Mouse (Mus musculus) CH12.LX (cell line): ENCODE measurements at regions not wholly inside any gene's neighbourhood (a gene's known extent, or its start where the extent isn't known, plus 50 kb on each side); places are given as distances from the start of the nearest gene placed in this dataset.

ENCODE experiments used
- DNase-seq: peaks from one replicate; pipeline ENCODE4 v3.0.0-alpha.2; 2013; ENCODE audit errors: extremely low read depth
- H3K27ac ChIP-seq: 2 replicates; pipeline ENCODE4 v1.5.1; 2012; ENCODE audit warnings: low read depth, mild to moderate bottlenecking, control low read depth, moderate library complexity; ENCODE audit not compliant: insufficient read depth
- H3K27me3 ChIP-seq: replicated peaks from 2 replicates; pipeline ENCODE3; 2012; ENCODE audit warnings: inconsistent platforms
- H3K36me3 ChIP-seq, 2 experiments: replicated peaks in 1 of 2; 2 replicates each; pipeline versions ENCODE3 to v1.6.1; 2012; ENCODE audit warnings: inconsistent platforms in 1 of 2, low read length in 1 of 2, mild to moderate bottlenecking in 1 of 2, mixed read lengths in 1 of 2, moderate library complexity in 1 of 2; ENCODE audit not compliant: control insufficient read depth in 1 of 2, insufficient read depth in 1 of 2
- H3K4me1 ChIP-seq, 2 experiments: 2 replicates each; pipeline ENCODE4 v1.6.1; 2012; ENCODE audit warnings: inconsistent platforms in 1 of 2, moderate library complexity in 1 of 2; ENCODE audit not compliant: insufficient read depth in 2 of 2, control insufficient read depth in 1 of 2
- H3K4me2 ChIP-seq: 2 replicates; pipeline ENCODE4 v1.6.1; 2012; ENCODE audit warnings: low read depth, mild to moderate bottlenecking, control low read depth; ENCODE audit not compliant: poor library complexity, insufficient read depth, severe bottlenecking
- H3K4me3 ChIP-seq, 3 experiments: fragments of 150-350 bp in 1 of 3; sonication (generic) in 1 of 3; replicated peaks in 1 of 3; 2 replicates each; pipeline versions ENCODE3 to v1.5.1; 2011 to 2012; ENCODE audit warnings: low read depth in 2 of 3, low read length in 2 of 3, mild to moderate bottlenecking in 2 of 3, moderate library complexity in 2 of 3, control low read depth in 1 of 3, improper control_type of control experiment in 1 of 3, inconsistent platforms in 1 of 3, mixed read lengths in 1 of 3; ENCODE audit not compliant: poor library complexity in 1 of 3
- H3K79me2 ChIP-seq: replicated peaks from 2 replicates; pipeline ENCODE4 v1.6.1; 2012; ENCODE audit warnings: mild to moderate bottlenecking, moderate library complexity; ENCODE audit not compliant: control insufficient read depth, poor library complexity, insufficient read depth, severe bottlenecking; ENCODE audit errors: extremely low read depth
- H3K9ac ChIP-seq: 2 replicates; pipeline ENCODE4 v1.6.1; 2012; ENCODE audit warnings: low read depth, mild to moderate bottlenecking, control low read depth, moderate library complexity; ENCODE audit not compliant: insufficient read depth
- H3K9me3 ChIP-seq: replicated peaks from 2 replicates; pipeline ENCODE3; 2012; ENCODE audit warnings: low read length, inconsistent platforms, mixed read lengths
- CHD1 ChIP-seq: IDR thresholded peaks from 2 replicates; pipeline ENCODE4 v1.6.1; 2012; ENCODE audit warnings: low read depth, low read length, improper control_type of control experiment, inconsistent platforms
- CHD2 ChIP-seq: IDR thresholded peaks from 2 replicates; pipeline ENCODE4 v1.6.1; 2011; ENCODE audit warnings: low read length, improper control_type of control experiment
- CTCF ChIP-seq, 2 experiments: IDR thresholded peaks in 1 of 2; conservative IDR thresholded peaks in 1 of 2; 2 replicates each; pipeline ENCODE4 v1.5.1; 2011 to 2012; ENCODE audit warnings: low read depth in 2 of 2, low read length in 2 of 2, improper control_type of control experiment in 1 of 2, inconsistent platforms in 1 of 2, mild to moderate bottlenecking in 1 of 2, moderate library complexity in 1 of 2
- E2F4 ChIP-seq: IDR thresholded peaks from 2 replicates; pipeline ENCODE4 v1.6.1; 2011; ENCODE audit warnings: low read depth, low read length, improper control_type of control experiment; ENCODE audit not compliant: insufficient replicate concordance
- EP300 ChIP-seq: IDR thresholded peaks from 2 replicates; pipeline ENCODE4 v1.6.1; 2011; ENCODE audit warnings: low read length, improper control_type of control experiment
- ETS1 ChIP-seq: conservative IDR thresholded peaks from 2 replicates; pipeline ENCODE4 v1.6.1; 2012; ENCODE audit warnings: low read depth, mild to moderate bottlenecking, inconsistent platforms, low read length, improper control_type of control experiment, moderate library complexity
- GABPA ChIP-seq: IDR thresholded peaks from 2 replicates; pipeline ENCODE4 v1.6.1; 2012; ENCODE audit warnings: low read depth, low read length, improper control_type of control experiment, inconsistent platforms; ENCODE audit not compliant: insufficient replicate concordance
- IRF4 ChIP-seq: IDR thresholded peaks from 2 replicates; pipeline ENCODE4 v1.6.1; 2014; ENCODE audit warnings: low read depth, mild to moderate bottlenecking, inconsistent platforms, low read length, improper control_type of control experiment
- JUND ChIP-seq: conservative IDR thresholded peaks from 2 replicates; pipeline ENCODE4 v1.6.1; 2011; ENCODE audit warnings: low read depth, low read length, improper control_type of control experiment
- MAFK ChIP-seq: IDR thresholded peaks from 2 replicates; pipeline ENCODE4 v1.6.1; 2011; ENCODE audit warnings: low read length, improper control_type of control experiment; ENCODE audit not compliant: insufficient replicate concordance
- MAZ ChIP-seq: IDR thresholded peaks from 2 replicates; pipeline ENCODE4 v1.6.1; 2012; ENCODE audit warnings: low read depth, mild to moderate bottlenecking, inconsistent platforms, low read length, improper control_type of control experiment, moderate library complexity
- MEF2A ChIP-seq: IDR thresholded peaks from 2 replicates; pipeline ENCODE4 v1.6.1; 2014; ENCODE audit warnings: low read depth, mild to moderate bottlenecking, inconsistent platforms, low read length, improper control_type of control experiment, borderline replicate concordance
- MXI1 ChIP-seq: IDR thresholded peaks from 2 replicates; pipeline ENCODE4 v1.6.1; 2011; ENCODE audit warnings: mild to moderate bottlenecking, low read depth, low read length, improper control_type of control experiment
- MYC ChIP-seq: IDR thresholded peaks from 2 replicates; pipeline ENCODE4 v1.6.1; 2011; ENCODE audit warnings: low read depth, mild to moderate bottlenecking, improper control_type of control experiment, low read length
- NELFE ChIP-seq: IDR thresholded peaks from 2 replicates; pipeline ENCODE4 v1.6.1; 2011; ENCODE audit warnings: low read depth, low read length, improper control_type of control experiment
- NRF1 ChIP-seq: IDR thresholded peaks from 2 replicates; pipeline ENCODE4 v1.6.1; 2014; ENCODE audit warnings: low read depth, mild to moderate bottlenecking, inconsistent platforms, low read length, improper control_type of control experiment, moderate library complexity
- POLR2A ChIP-seq: IDR thresholded peaks from 2 replicates; pipeline ENCODE4 v1.6.1; 2011; ENCODE audit warnings: low read depth, mild to moderate bottlenecking, improper control_type of control experiment, low read length
- RAD21 ChIP-seq: IDR thresholded peaks from 2 replicates; pipeline ENCODE4 v1.6.1; 2011; ENCODE audit warnings: low read depth, mild to moderate bottlenecking, low read length, improper control_type of control experiment, moderate library complexity
- RCOR1 ChIP-seq: conservative IDR thresholded peaks from 2 replicates; pipeline ENCODE4 v1.6.1; 2012; ENCODE audit warnings: low read depth, mild to moderate bottlenecking, inconsistent platforms, low read length, improper control_type of control experiment
- SIN3A ChIP-seq: IDR thresholded peaks from 2 replicates; pipeline ENCODE4 v1.6.1; 2012; ENCODE audit warnings: low read length, improper control_type of control experiment, inconsistent platforms
- SMC3 ChIP-seq: IDR thresholded peaks from 2 replicates; pipeline ENCODE4 v1.6.1; 2011; ENCODE audit warnings: low read depth, low read length, improper control_type of control experiment
- UBTF ChIP-seq: IDR thresholded peaks from 2 replicates; pipeline ENCODE4 v1.6.1; 2012; ENCODE audit warnings: low read depth, mild to moderate bottlenecking, inconsistent platforms, low read length, improper control_type of control experiment, moderate library complexity
- USF2 ChIP-seq: conservative IDR thresholded peaks from 2 replicates; pipeline ENCODE4 v1.6.1; 2011; ENCODE audit warnings: low read depth, low read length, improper control_type of control experiment
- ZC3H11A ChIP-seq: IDR thresholded peaks from 2 replicates; pipeline ENCODE4 v1.6.1; 2012; ENCODE audit warnings: low read depth, mild to moderate bottlenecking, inconsistent platforms, low read length, improper control_type of control experiment
- dilution Hi-C: fragments of 300-500 bp; cut with MboI; formaldehyde crosslinking; loops from 2 replicates; pipeline ENCODE4 v1.14.3; 2020; ENCODE audit warnings: low sequenced_read_pairs; ENCODE audit not compliant: extremely low pct_unique_long_range_greater_than_20kb, extremely low pct_ligation_motif_present
- in situ Hi-C: fragments of 300-500 bp; cut with MboI; formaldehyde crosslinking; loops from 3 replicates; pipeline ENCODE4 v1.14.3; 2019; ENCODE audit warnings: low sequenced_read_pairs, low pct_ligation_motif_present, low pct_unique_long_range_greater_than_20kb, mixed read lengths

GRCm38 (mm10) chr1:35961923-35962322 lies 106.3 kb upstream of the Hs6st1 start:
- Histone ChIP-seq H3K9ac (no peak overlapping the region), H3K27ac (no peak overlapping the region), H3K79me2 (no peaks in the 10 kb centered on the region), H3K4me1 (no peaks in the 10 kb centered on the region), H3K9me3 (peaks cover 8% of the 10 kb centered on the region), H3K36me3 (no peaks in the 10 kb centered on the region), H3K4me2 (no peak overlapping the region), H3K4me3 (no peak overlapping the region), H3K27me3 (no peaks in the 10 kb centered on the region)
- TF ChIP-seq CHD2 (no peak), MYC (no peak), JUND (no peak), SMC3 (no peak), MAZ (no peak)
- DNase-seq, result no peak
- dilution Hi-C loops, result no loop called here
- in situ Hi-C loops, result no loop called here

GRCm38 (mm10) chr1:35968489-35968888 lies 99.7 kb upstream of the Hs6st1 start:
- no peak overlapping the region for H3K4me3 ChIP-seq
- H3K9ac ChIP-seq, result no peak overlapping the region
- peaks cover 8% of the 10 kb centered on the region for H3K9me3 ChIP-seq
- no peak overlapping the region for H3K27ac ChIP-seq
- H3K79me2 ChIP-seq, result no peaks in the 10 kb centered on the region
- no peak overlapping the region for H3K4me2 ChIP-seq
- in situ Hi-C loops, result no loop called here
- dilution Hi-C loops, result no loop called here
- H3K4me1 ChIP-seq, result peaks cover 0 to 11% of the 10 kb centered on the region in 2 experiments; a peak in 2 of 4 replicates
- no peaks in the 10 kb centered on the region for H3K36me3 ChIP-seq
- DNase-seq, result no peak
- H3K27me3 ChIP-seq, result no peaks in the 10 kb centered on the region
- TF ChIP-seq SMC3, result no peak
- no peak for TF ChIP-seq RAD21
- TF ChIP-seq CTCF (conservative IDR thresholded peaks at IDR 0.05 in 1 of 2, IDR thresholded peaks at IDR 0.05 in 1 of 2; ENCODE audit: low read depth in 2 of 2, low read length in 2 of 2), result no peak
- TF ChIP-seq ETS1, result no peak

GRCm38 (mm10) chr1:35971435-35972189 lies 96.6 kb upstream of the Hs6st1 start:
- Histone ChIP-seq H3K4me3 (no peak overlapping the region), H3K36me3 (no peaks in the 10 kb centered on the region), H3K9me3 (no peaks in the 10 kb centered on the region), H3K4me2 (no peak overlapping the region), H3K79me2 (no peaks in the 10 kb centered on the region), H3K27ac (no peak overlapping the region), H3K27me3 (no peaks in the 10 kb centered on the region), H3K4me1 (peaks cover 0 to 21% of the 10 kb centered on the region in 2 experiments; a peak in 2 of 4 replicates), H3K9ac (no peak overlapping the region)
- in situ Hi-C loops (no loop called here), dilution Hi-C loops (no loop called here)
- TF ChIP-seq MAFK (no peak), USF2 (no peak), UBTF (no peak), ZC3H11A (no peak), MXI1 (no peak), RAD21 (no peak), POLR2A (no peak), E2F4 (no peak), RCOR1 (no peak), MEF2A (no peak), CHD1 (no peak), GABPA (no peak), IRF4 (no peak), SIN3A (no peak), NRF1 (no peak), NELFE (no peak), EP300 (no peak)
- DNase-seq, result no peak
